Comparison of ENCODE assay signal across 10 mouse cellular contexts in the genomic region with DNA sequence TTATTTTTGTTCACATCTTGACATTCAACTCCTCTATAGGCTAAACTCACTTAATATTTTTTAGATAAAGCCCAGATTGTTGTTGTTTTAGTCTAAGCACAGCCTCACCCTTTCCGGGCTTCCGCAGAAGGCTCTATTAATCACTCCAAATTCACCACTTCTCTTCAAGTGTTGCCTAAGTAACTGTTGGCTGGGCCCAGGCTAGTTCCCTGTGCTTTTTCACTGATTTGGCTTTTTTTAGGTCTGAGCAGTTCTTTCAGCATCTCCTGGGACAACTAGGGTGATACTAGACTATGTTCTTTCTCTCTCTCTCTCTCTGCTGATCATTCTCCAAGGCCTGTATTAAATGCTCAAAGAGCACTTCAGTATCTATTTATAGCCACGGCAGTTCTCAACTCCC.
DNase-seq lines count a peak whose midpoint lies in the region; ATAC-seq and TF ChIP-seq lines count a peak whose summit lies in the region.
"Had no signal": no experiment of that assay in that cellular context is flagged by ENCODE, and none has a peak within 500 bp of the region (broad histone marks: within the 10 kb centered on the region; RNA-seq: fewer than 3 reads in every experiment).

No protein-coding gene starts in this region.

- no peaks in the 10 kb centered on the region for H3K36me3 ChIP-seq in lung, postnatal 0 days (ENCODE audit: insufficient read depth, low read length)
- no peaks in the 10 kb centered on the region for H3K36me3 ChIP-seq in thymus, adult 2 months (ENCODE audit: control insufficient read depth, insufficient read depth, low read length)

- WGBS in lung, postnatal 0 days, result 30% methylated on average over 3 of the region's 3 CpGs
- 95% methylated on average over 3 of the region's 3 CpGs for WGBS in thymus, adult 2 months

- H3K9me3 ChIP-seq in lung, postnatal 0 days (ENCODE audit: low read length), result no peaks in the 10 kb centered on the region

- intact Hi-C loops in heart, postnatal 10 days (cut with DNase I), result no loop called here

- no peak for ATAC-seq in lung, postnatal 0 days

- H3K4me2 ChIP-seq in lung, postnatal 0 days (replicated peaks; ENCODE audit: low read depth, low read length), result no peak overlapping the region

- no peaks in the 10 kb centered on the region for H3K27me3 ChIP-seq in lung, postnatal 0 days (replicated peaks; ENCODE audit: insufficient read depth, low read length)
- H3K27me3 ChIP-seq in thymus, adult 2 months (ENCODE audit: control insufficient read depth, insufficient read depth, low read length), result no peaks in the 10 kb centered on the region

- no peaks in the 10 kb centered on the region for H3K4me1 ChIP-seq in lung, postnatal 0 days (ENCODE audit: insufficient read depth, low read depth, low read length)
- H3K4me1 ChIP-seq in thymus, adult 2 months (replicated peaks; ENCODE audit: control insufficient read depth, insufficient read depth, low read length), result no peaks in the 10 kb centered on the region

- no peak for TF ChIP-seq EP300 in lung, postnatal 0 days (IDR thresholded peaks at IDR 0.05)

- no peak for TF ChIP-seq POLR2A in thymus, adult 2 months (IDR thresholded peaks at IDR 0.05; ENCODE audit: control insufficient read depth, extremely low read depth, insufficient read depth, low read length, poor library complexity)

- no peak overlapping the region for H3K27ac ChIP-seq in lung, postnatal 0 days (ENCODE audit: low read length)
- H3K27ac ChIP-seq in thymus, adult 2 months (ENCODE audit: control insufficient read depth, insufficient read depth, low read length), result no peak overlapping the region

- H3K9ac ChIP-seq in lung, postnatal 0 days (replicated peaks; ENCODE audit: low read depth), result no peak overlapping the region

- DNase-seq in gastrocnemius, adult 8-10 months (ENCODE audit: low spot score in 2 of 2), result peak; percentile 5 to 6
- no peak for DNase-seq in gastrocnemius, postnatal 4 days (ENCODE audit: low spot score in 2 of 2)
- DNase-seq in lung, postnatal 0 days (ENCODE audit: low spot score), result peak; percentile 34
- no peak for DNase-seq in lung, postnatal 10 days
- peak; percentile 15 to 18 for DNase-seq in heart, postnatal 10 days
- peak; percentile 44 to 62 for DNase-seq in right cerebral cortex, postnatal 10 days (ENCODE audit: low spot score in 2 of 2)
- DNase-seq in thymus, adult 2 months, result no peak
- DNase-seq in cerebellum, postnatal 10 days, result no peak
- DNase-seq: retina, postnatal 1 day had no signal

- H3K4me3 ChIP-seq in lung, postnatal 0 days (ENCODE audit: low read depth, low read length), result no peak overlapping the region
- H3K4me3 ChIP-seq in thymus, adult 2 months (ENCODE audit: control insufficient read depth, insufficient read depth, low read length), result no peak overlapping the region
- H3K4me3 ChIP-seq: erythroblast, embryonic 14.5 days had no signal

- TF ChIP-seq CTCF in lung, postnatal 0 days (IDR thresholded peaks at IDR 0.05), result no peak
- TF ChIP-seq CTCF in thymus, adult 2 months (IDR thresholded peaks at IDR 0.05; ENCODE audit: borderline replicate concordance, control insufficient read depth, extremely low read depth, insufficient read depth, low read length, poor library complexity), result no peak

Comparison
In these comparisons a context has a peak if more than half of its experiments do, and no peak if none do; other contexts are left out.
1. DNase-seq: peak in gastrocnemius, adult 8-10 months (2 of 2), lung, postnatal 0 days (single experiment), heart, postnatal 10 days (2 of 2) and right cerebral cortex, postnatal 10 days (2 of 2); none in gastrocnemius, postnatal 4 days (0 of 2), lung, postnatal 10 days (single experiment), thymus, adult 2 months (single experiment) and cerebellum, postnatal 10 days (0 of 2).